Mouse (Mus musculus) heart, adult 2 months (tissue): ENCODE data around the gene Hipk4. TPM values are rescaled to one million over a fixed set of nuclear protein-coding genes. Genes with fewer than 3 reads are reported as not detected.
A peak's percentile ranks its signal among the peaks of the same experiment; 100 is the strongest.

Source experiments
- DNase-seq, 2 experiments: peaks; one replicate each; pipeline ENCODE4 v3.0.0; 2021
- H3K27ac ChIP-seq: fragments of 200-600 bp; 2 replicates; pipeline ENCODE4 v1.8.1; 2022
- H3K27me3 ChIP-seq: fragments of 200-500 bp; 2 replicates; pipeline ENCODE4 v1.6.1; 2012; ENCODE audit warnings: mild to moderate bottlenecking, low read length, inconsistent platforms, mixed read lengths; ENCODE audit not compliant: control insufficient read depth, insufficient read depth
- H3K36me3 ChIP-seq: fragments of 200-500 bp; 2 replicates; pipeline ENCODE4 v1.6.1; 2012; ENCODE audit warnings: low read length, inconsistent platforms; ENCODE audit not compliant: control insufficient read depth, insufficient read depth
- H3K4me1 ChIP-seq: fragments of 200-500 bp; 2 replicates; pipeline ENCODE4 v1.6.1; 2011; ENCODE audit warnings: low read length; ENCODE audit not compliant: control insufficient read depth, insufficient read depth
- H3K4me3 ChIP-seq: fragments of 200-600 bp; 2 replicates; pipeline ENCODE4 v1.8.1; 2022
- H3K79me2 ChIP-seq: fragments of 200-500 bp; replicated peaks from 2 replicates; pipeline ENCODE4 v1.6.1; 2012; ENCODE audit warnings: mild to moderate bottlenecking, inconsistent platforms, low read length, moderate library complexity, mixed read lengths; ENCODE audit not compliant: control insufficient read depth, insufficient read depth
- H3K9ac ChIP-seq: fragments of 200-500 bp; 2 replicates; pipeline ENCODE4 v1.6.1; 2012; ENCODE audit warnings: low read depth, mild to moderate bottlenecking, control low read depth, inconsistent platforms, low read length, mixed read lengths
- CTCF ChIP-seq: fragments of 200-600 bp; IDR thresholded peaks from 2 replicates; pipeline ENCODE4 v1.8.1; 2022; ENCODE audit warnings: antibody characterized with exemption, mild to moderate bottlenecking, moderate library complexity
- EP300 ChIP-seq: fragments of 200-500 bp; IDR thresholded peaks from 2 replicates; pipeline ENCODE4 v1.6.1; 2011; ENCODE audit warnings: low read depth, low read length, control low read depth; ENCODE audit not compliant: insufficient read depth
- POLR2A ChIP-seq: fragments of 200-500 bp; IDR thresholded peaks from 2 replicates; pipeline ENCODE4 v1.6.1; 2011; ENCODE audit warnings: mild to moderate bottlenecking, low read depth, low read length, control low read depth; ENCODE audit not compliant: insufficient read depth
- WGBS: fragments of 180-500 bp; shearing (Covaris S2); methylation state at CpG from one replicate; pipeline ENCODE4 v1.1.7; 2018; 5-methylcytosine and 5-hydroxymethylcytosine counted together
- intact Hi-C: fragments of 180-260 bp; cut with DNase I; formaldehyde crosslinking; loops from one replicate; pipeline ENCODE4 v1.15.1; 2025
- polyA plus RNA-seq: library from polyadenylated mRNA; depleted of rRNA; stranded (reverse); fragments of >200 nt; gene quantifications from 2 replicates; pipeline ENCODE4 v1.2.3, GENCODE M21; 2012
- total RNA-seq, 2 experiments: library from RNA; stranded (reverse); gene quantifications; 2 replicates each; pipeline ENCODE4 v1.2.3; 2021

The Hipk4 gene
- total and polyA plus RNA-seq, 3 experiments = 0.10 to 0.21 (median 0.14) TPM

DNA sequence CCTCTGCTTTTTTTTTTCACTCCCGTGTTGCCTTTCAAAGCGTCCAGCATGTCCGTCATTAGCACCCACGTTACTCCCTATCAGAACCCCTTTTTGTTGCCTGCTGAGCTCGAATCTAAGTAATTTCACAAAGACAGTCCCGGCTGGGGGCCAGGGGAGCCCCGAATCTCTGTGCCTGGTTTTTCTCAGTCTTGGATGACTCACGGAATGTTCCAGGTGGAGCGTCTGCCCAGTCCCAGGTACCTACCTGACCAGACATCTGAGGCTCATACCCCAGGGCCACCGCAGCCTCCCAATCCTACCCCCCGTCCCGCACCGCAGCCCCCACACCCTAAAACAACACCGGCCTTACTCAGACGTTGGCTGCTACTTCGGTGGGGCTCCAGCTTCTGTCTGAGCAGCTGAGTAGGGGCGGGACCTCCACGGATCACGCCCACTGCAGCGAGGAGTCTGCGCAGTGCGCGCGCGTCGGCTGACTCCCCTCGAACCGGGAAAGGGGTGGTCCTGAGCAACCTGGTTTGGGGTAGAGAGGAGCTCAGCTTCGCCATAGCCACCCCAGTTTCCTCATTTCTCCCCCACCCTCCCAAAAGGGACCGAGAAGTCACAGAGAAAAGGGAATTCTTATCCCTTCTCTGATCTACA, 19.4 kb downstream of the Hipk4 start:
- 2% methylated on average over 30 of the region's 30 CpGs for WGBS
- peak overlapping the region; percentile 67 for H3K27ac ChIP-seq

GRCm38 (mm10) chr7:27543065-27543464, 20.0 kb downstream of the Hipk4 start:
- 25% methylated on average over 6 of the region's 6 CpGs for WGBS
- H3K4me3 ChIP-seq = peak overlapping the region; percentile 58
- no peaks in the 10 kb centered on the region for H3K36me3 ChIP-seq
- intact Hi-C loops = no loop called here
- H3K79me2 ChIP-seq = no peaks in the 10 kb centered on the region
- no peak overlapping the region for H3K9ac ChIP-seq
- no peaks in the 10 kb centered on the region; the same call in 1 of the 2 replicates for H3K4me1 ChIP-seq
- TF ChIP-seq EP300 = no peak
- no peak for TF ChIP-seq POLR2A
- TF ChIP-seq CTCF = no peak
- H3K27ac ChIP-seq = peak overlapping the region; percentile 67
- DNase-seq = no peak
- no peaks in the 10 kb centered on the region for H3K27me3 ChIP-seq

More for the DNA sequence above, 19.4 kb downstream of the Hipk4 start:
- H3K27me3 ChIP-seq = no peaks in the 10 kb centered on the region
- TF ChIP-seq CTCF (no peak), POLR2A (peak; percentile 74)
- peak overlapping the region; percentile 58 for H3K4me3 ChIP-seq
- H3K79me2 ChIP-seq = no peaks in the 10 kb centered on the region
- H3K9ac ChIP-seq = peak overlapping the region; percentile 82
- no peaks in the 10 kb centered on the region for H3K36me3 ChIP-seq
- peak; percentile 86 to 87 for DNase-seq
- no peaks in the 10 kb centered on the region; the same call in 1 of the 2 replicates for H3K4me1 ChIP-seq
- intact Hi-C loops = no loop called here

DNA sequence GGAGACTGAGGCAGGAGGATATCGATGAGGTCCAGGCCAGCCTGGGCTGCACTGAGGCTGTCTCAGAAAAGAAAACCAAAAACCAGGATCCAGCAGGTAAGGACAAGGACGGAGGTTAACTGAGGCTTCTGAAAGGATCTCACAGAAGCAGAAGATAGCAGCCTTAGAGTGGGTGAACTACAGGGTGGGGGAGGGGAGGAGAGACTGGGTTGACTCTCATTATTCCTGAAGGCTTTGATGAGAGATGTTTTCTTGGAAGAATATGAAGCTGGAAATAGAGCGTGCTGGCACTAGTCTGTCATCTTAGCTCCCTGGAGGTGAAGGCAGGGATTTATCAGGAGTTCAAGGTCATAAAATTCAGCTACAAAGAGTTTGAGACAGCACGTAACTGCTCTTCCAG, 20.8 kb downstream of the Hipk4 start:
- Histone ChIP-seq H3K27me3 (no peaks in the 10 kb centered on the region), H3K36me3 (no peaks in the 10 kb centered on the region), H3K27ac (no peak overlapping the region), H3K9ac (no peak overlapping the region), H3K4me1 (no peaks in the 10 kb centered on the region; the same call in 1 of the 2 replicates), H3K4me3 (no peak overlapping the region), H3K79me2 (no peaks in the 10 kb centered on the region)
- intact Hi-C loops = no loop called here
- TF ChIP-seq EP300 = no peak
- TF ChIP-seq CTCF = no peak
- no peak for TF ChIP-seq POLR2A
- DNase-seq = no peak
- 83% methylated on average over 4 of the region's 4 CpGs for WGBS

GRCm38 (mm10) chr7:27544675-27545370, 21.8 kb downstream of the Hipk4 start:
- Histone ChIP-seq H3K79me2 (no peaks in the 10 kb centered on the region), H3K36me3 (no peaks in the 10 kb centered on the region), H3K27me3 (no peaks in the 10 kb centered on the region), H3K4me3 (no peak overlapping the region), H3K27ac (no peak overlapping the region), H3K9ac (no peak overlapping the region), H3K4me1 (no peaks in the 10 kb centered on the region; the same call in 1 of the 2 replicates)
- 48% methylated on average over 12 of the region's 12 CpGs for WGBS
- intact Hi-C loops = no loop called here
- DNase-seq = peak in 1 of 2 experiments; percentile 28
- no peak for TF ChIP-seq POLR2A
- TF ChIP-seq EP300 = no peak
- no peak for TF ChIP-seq CTCF

DNA sequence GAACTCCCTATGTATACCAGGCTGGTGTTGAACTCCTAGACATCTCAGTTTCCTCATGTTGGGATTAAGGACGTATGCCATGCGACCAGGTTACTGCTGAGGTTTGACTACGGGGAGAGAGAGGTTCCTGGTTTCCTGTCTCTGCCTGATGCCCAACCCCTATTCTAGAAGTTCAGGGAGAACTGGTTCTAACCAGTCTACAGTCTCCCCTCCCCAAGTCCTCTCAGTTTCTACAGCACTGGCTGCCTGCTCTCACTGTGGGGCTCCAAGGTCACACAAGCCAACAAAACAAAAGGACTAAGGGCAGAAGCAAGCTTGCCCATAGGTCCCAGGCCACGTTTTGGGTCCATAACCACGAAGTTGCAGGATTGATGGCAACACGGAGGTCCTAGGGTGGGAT, 26.5 kb downstream of the Hipk4 start:
- H3K27me3 ChIP-seq = no peaks in the 10 kb centered on the region
- WGBS = 70% methylated on average over 6 of the region's 6 CpGs
- H3K4me3 ChIP-seq = no peak overlapping the region
- intact Hi-C loops = no loop called here
- H3K27ac ChIP-seq = no peak overlapping the region
- H3K79me2 ChIP-seq = no peaks in the 10 kb centered on the region
- DNase-seq = no peak
- no peak for TF ChIP-seq EP300
- TF ChIP-seq POLR2A = no peak
- no peak for TF ChIP-seq CTCF
- no peak overlapping the region for H3K9ac ChIP-seq
- no peaks in the 10 kb centered on the region for H3K36me3 ChIP-seq
- no peaks in the 10 kb centered on the region; the same call in 1 of the 2 replicates for H3K4me1 ChIP-seq

GRCm38 (mm10) chr7:27552070-27552469, 29.0 kb downstream of the Hipk4 start:
- H3K27me3 ChIP-seq = no peaks in the 10 kb centered on the region
- no peak overlapping the region for H3K9ac ChIP-seq
- no peaks in the 10 kb centered on the region for H3K36me3 ChIP-seq
- no peak overlapping the region for H3K4me3 ChIP-seq
- no peak for TF ChIP-seq CTCF
- TF ChIP-seq EP300 = no peak
- TF ChIP-seq POLR2A = no peak
- H3K4me1 ChIP-seq = no peaks in the 10 kb centered on the region
- intact Hi-C loops = no loop called here
- 49% methylated on average over 5 of the region's 5 CpGs for WGBS
- H3K27ac ChIP-seq = peak overlapping the region; percentile 75
- no peaks in the 10 kb centered on the region for H3K79me2 ChIP-seq
- no peak for DNase-seq
